Mouse (Mus musculus) hindbrain, embryonic 13.5 days (tissue): ENCODE measurements around the gene Zc3h15. TPM values are rescaled to one million over a fixed set of nuclear protein-coding genes. Genes with fewer than 3 reads are reported as not detected.

Source experiments
- ATAC-seq: fragments of 200-750 bp; cut with Nextera tagmentation; 2 replicates; pipeline ENCODE4 v1.8.0; 2017; ENCODE audit warnings: moderate TSS enrichment; ENCODE audit not compliant: low FRiP score
- H3K27ac ChIP-seq: fragments of 300-500 bp; sonication (generic); 2 replicates; pipeline ENCODE4 v1.5.1; 2015; ENCODE audit warnings: inconsistent platforms, mild to moderate bottlenecking, moderate library complexity
- H3K27me3 ChIP-seq: fragments of 300-500 bp; sonication (generic); 2 replicates; pipeline ENCODE4 v1.6.1; 2015; ENCODE audit warnings: mild to moderate bottlenecking, inconsistent platforms
- H3K36me3 ChIP-seq: fragments of 300-500 bp; sonication (generic); 2 replicates; pipeline ENCODE4 v1.6.1; 2015; ENCODE audit warnings: mild to moderate bottlenecking, inconsistent platforms
- H3K4me1 ChIP-seq: fragments of 300-500 bp; sonication (generic); replicated peaks from 2 replicates; pipeline ENCODE4 v1.6.1; 2015; ENCODE audit warnings: inconsistent platforms
- H3K4me2 ChIP-seq: fragments of 300-500 bp; sonication (generic); 2 replicates; pipeline ENCODE4 v1.6.1; 2015; ENCODE audit warnings: inconsistent platforms, mild to moderate bottlenecking, moderate library complexity
- H3K4me3 ChIP-seq: fragments of 300-500 bp; sonication (generic); 2 replicates; pipeline ENCODE4 v1.5.1; 2015; ENCODE audit warnings: mild to moderate bottlenecking, inconsistent platforms
- H3K9ac ChIP-seq: fragments of 300-500 bp; sonication (generic); 2 replicates; pipeline ENCODE4 v1.6.1; 2015; ENCODE audit warnings: mild to moderate bottlenecking, inconsistent platforms
- H3K9me3 ChIP-seq: fragments of 300-500 bp; sonication (generic); 2 replicates; pipeline ENCODE4 v1.6.1; 2016; ENCODE audit warnings: inconsistent platforms
- WGBS: fragments of 180-500 bp; shearing (Covaris S2); methylation state at CpG from one replicate; pipeline ENCODE4 v1.1.7; 2015; 5-methylcytosine and 5-hydroxymethylcytosine counted together
- polyA plus RNA-seq: library from polyadenylated mRNA; unstranded; fragments of >200 nt; fragmentation: Nextera tagmentation; extraction: Ambion mirVana; gene quantifications from 2 replicates; pipeline ENCODE4 v1.2.1, GENCODE M21; 2015

The Zc3h15 gene
- polyA plus RNA-seq: 210 and 215 TPM in 2 replicates

DNA sequence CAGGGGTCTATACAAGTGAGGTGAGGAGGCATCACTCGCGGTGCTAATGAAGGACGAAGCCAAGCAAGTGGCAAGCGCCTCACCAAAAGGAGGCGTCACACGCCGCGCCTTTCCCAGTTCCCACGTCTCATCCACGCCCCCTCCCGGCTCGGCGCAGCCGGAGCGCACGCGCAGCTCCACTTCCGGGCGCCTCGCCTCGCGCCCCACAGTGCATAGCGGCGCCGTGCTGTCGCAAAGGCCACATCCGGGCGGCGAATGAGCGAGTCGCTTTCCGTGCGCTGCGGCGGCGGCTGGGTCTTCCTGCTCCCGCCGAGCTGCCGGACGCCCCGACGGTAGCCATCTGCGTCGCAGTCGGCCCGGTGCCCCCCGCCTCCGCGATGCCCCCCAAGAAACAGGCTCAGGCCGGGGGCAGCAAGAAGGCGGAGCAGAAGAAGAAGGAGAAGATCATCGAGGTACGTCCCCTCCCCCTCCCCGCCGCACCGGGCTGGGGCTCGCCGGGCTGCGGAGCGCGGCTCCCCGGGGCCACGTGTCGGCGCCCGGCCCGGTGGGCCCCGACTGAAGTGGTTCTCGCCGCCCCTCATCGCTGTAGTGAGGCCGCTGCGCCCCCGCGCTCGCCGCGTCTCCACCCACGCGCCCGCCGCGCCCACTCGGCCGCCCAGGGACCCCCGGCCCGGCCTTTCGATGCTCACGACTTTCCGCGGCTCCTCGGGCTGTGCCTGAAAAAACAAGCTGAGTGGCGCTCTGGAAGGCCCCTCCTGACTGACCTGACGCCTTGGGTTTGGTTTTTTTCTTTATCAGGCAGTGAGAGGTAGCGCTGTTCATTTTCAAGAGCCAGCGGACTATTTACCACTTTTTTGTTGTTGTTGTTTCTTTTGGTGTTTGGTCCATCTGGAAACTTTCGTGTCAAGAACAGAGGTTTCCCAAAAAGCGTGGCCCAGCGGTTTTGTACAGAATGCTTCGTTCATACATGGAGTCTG lies at the start of gene Zc3h15:
Gene Zc3h15, plus strand, starts transcription at position 160 of the 977 bp plus-strand sequence.
- under 1% methylated on average over 55 of the region's 100 CpGs for WGBS
- Histone ChIP-seq H3K27ac (peak within 1 kb of the TSS; percentile 95), H3K27me3 (no peaks in the 10 kb centered on the region), H3K36me3 (no peaks in the 10 kb centered on the region), H3K9ac (peak within 1 kb of the TSS; percentile 98), H3K4me3 (peak within 1 kb of the TSS; percentile 93), H3K4me1 (peaks cover 28% of the 10 kb centered on the region), H3K4me2 (peak within 1 kb of the TSS; percentile 82), H3K9me3 (no peaks in the 10 kb centered on the region)
- ATAC-seq: peak; percentile 99

DNA sequence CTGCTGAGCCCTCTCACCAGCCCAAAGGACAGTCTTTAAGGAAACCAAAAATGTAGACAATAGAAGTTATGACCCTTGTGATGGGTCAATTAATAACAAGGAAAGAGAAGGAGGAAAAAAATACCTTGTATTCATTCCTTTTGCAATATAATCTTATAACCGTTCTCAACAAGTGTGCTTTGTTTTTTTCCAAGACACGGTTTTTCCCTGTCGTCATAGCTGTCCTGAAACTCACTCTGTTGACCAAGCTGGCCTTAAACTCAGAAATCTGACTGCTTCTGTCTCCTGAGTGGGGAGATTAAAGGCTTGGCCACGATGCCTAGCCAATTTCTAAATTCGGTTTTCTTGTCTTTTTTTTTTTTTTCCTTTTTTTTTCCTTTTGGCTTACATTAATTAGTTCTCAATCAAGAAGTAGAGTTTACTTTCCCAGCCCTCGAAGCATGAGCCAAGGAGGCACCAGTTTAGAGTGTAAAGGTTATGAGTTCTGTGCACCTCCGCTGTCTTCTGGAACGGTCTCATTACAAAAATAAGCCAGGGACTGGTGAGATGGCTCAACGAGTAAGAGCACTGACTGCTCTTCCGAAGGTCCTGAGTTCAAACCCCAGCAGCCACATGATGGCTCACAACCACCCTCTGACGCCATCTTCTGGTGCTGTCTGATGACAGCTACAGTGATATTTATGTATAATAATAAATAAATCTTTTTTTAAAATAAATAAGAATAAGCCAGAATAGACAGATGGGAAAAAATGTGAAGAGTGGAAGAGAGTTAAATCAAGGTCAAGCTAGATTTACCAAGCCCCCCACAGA lies 23.5 kb upstream of the Zc3h15 start:
- 93% methylated on average over 11 of the region's 11 CpGs for WGBS
- Histone ChIP-seq H3K36me3 (no peaks in the 10 kb centered on the region), H3K4me3 (no peak overlapping the region), H3K27me3 (no peaks in the 10 kb centered on the region), H3K27ac (no peak overlapping the region), H3K4me1 (no peaks in the 10 kb centered on the region), H3K4me2 (no peak overlapping the region), H3K9ac (no peak overlapping the region), H3K9me3 (no peaks in the 10 kb centered on the region)
- no peak for ATAC-seq

DNA sequence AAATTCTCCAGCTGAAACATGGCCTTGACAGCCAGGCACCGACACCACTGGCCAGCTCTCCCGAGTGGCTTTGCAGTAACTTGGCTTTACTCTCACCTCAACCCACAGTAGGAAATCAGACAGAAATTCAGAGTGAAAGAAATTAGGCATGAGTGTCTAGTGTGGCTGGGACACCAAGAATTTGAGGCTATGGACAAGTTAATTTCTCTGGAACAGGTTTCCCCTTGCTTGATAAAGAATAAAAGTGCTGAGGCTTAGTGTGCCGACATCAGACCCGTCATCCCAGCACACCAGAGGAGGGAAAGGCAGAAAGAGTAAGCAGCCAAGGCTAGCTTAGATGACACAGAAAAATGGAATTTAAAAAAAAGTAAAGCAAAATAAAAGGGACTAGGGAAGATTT lies 22.7 kb upstream of the Zc3h15 start:
- no peaks in the 10 kb centered on the region for H3K4me1 ChIP-seq
- no peak for ATAC-seq
- no peaks in the 10 kb centered on the region for H3K9me3 ChIP-seq
- H3K9ac ChIP-seq: no peak overlapping the region
- WGBS: 95% methylated on average over 4 of the region's 4 CpGs
- no peak overlapping the region for H3K4me2 ChIP-seq
- no peak overlapping the region for H3K27ac ChIP-seq
- no peaks in the 10 kb centered on the region for H3K27me3 ChIP-seq
- H3K36me3 ChIP-seq: no peaks in the 10 kb centered on the region
- H3K4me3 ChIP-seq: no peak overlapping the region

DNA sequence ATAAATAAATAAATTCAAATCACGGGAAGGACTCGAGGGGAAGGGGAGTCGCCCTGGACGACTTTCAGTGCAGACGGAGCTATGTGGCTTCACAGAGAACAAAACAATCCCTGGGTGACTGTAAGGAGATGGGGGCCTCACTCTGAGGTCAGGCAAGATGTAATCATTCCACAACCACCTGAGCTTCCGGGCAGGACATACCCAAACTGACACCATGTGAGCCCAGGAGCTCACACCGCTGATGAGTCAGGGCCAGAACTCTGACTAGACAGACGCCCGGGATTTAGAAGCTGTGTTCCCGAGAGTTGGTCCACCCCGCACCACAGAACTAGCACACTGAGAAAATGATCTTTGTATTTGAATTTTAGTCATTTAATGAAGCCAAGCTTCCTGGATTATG lies 21.4 kb upstream of the Zc3h15 start:
- 53% methylated on average over 11 of the region's 11 CpGs for WGBS
- Histone ChIP-seq H3K4me2 (no peak overlapping the region), H3K9me3 (no peaks in the 10 kb centered on the region), H3K27me3 (no peaks in the 10 kb centered on the region), H3K4me3 (no peak overlapping the region), H3K36me3 (no peaks in the 10 kb centered on the region), H3K4me1 (no peaks in the 10 kb centered on the region), H3K9ac (no peak overlapping the region), H3K27ac (no peak overlapping the region)
- no peak for ATAC-seq

DNA sequence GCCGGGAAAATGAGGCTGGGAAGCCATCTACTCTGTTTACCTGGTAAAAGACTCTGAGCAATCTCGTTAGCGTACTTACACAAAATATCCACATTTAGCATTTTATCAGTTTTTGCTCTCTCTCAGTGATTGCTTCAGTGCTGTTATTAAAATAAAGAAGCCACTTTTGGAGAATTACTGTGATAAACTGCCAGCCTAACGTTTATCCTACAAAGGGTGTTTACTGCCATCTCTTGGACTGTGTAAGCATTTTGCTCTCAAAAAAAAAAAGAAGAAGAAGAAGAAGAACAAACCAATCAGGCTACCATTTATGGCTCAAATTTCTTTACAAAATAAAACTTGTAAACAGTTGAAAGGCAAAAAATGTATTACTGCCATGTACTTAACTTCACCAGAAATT lies 20.2 kb upstream of the Zc3h15 start:
- no peak for ATAC-seq

DNA sequence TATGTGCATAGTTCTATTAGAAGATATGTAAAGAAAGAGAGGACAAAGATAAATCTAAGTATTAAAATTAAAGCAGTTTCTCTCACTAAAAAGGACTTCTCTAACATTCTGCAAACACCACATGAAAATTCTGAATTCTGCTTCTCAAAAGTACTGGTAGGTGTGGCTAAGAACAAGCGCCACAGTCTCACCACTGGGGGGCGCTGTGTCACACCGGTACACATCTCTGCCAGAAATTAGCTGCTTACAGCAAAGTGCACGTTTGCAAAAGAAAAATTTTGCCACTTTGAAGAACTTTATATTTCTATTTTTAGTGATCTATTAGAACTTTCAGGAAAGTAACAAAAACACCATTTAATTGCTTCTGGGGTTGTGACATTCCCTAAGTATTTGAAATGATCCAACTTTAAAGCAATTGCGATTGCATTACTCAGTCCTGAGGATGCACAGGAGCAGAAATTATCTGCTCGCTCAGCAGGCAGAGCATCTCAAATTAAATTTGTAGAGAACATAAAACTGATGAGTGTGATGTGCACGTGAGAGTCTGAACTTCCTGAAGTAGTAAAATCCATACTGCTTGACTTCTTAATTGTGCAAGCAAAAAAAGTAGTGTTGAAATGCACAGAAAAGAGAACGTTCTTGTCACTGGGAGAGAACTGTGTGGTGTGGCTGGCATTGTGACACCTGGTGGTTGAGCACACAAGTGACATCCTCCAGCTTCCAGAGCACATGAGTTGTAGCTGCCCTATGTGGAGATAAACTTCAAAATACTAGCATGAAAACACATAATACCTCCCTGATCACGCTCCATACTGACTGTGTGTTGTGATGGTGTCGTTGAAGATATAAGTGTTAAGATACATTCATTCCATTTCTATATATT lies 18.8 kb upstream of the Zc3h15 start:
- Histone ChIP-seq H3K9ac (no peak overlapping the region), H3K27me3 (no peaks in the 10 kb centered on the region), H3K4me1 (no peaks in the 10 kb centered on the region), H3K4me3 (no peak overlapping the region), H3K4me2 (no peak overlapping the region; the same call in 1 of the 2 replicates), H3K9me3 (no peaks in the 10 kb centered on the region), H3K36me3 (no peaks in the 10 kb centered on the region), H3K27ac (no peak overlapping the region)
- ATAC-seq: no peak
- 30% methylated on average over 10 of the region's 10 CpGs for whole genome bisulfite sequencing

More for the DNA sequence above, 20.2 kb upstream of the Zc3h15 start:
- no peaks in the 10 kb centered on the region for H3K36me3 ChIP-seq
- H3K27ac ChIP-seq: no peak overlapping the region
- no peaks in the 10 kb centered on the region for H3K27me3 ChIP-seq
- no peaks in the 10 kb centered on the region for H3K4me1 ChIP-seq
- H3K4me3 ChIP-seq: no peak overlapping the region
- no peak overlapping the region for H3K9ac ChIP-seq
- H3K9me3 ChIP-seq: no peaks in the 10 kb centered on the region
- no peak overlapping the region for H3K4me2 ChIP-seq
- WGBS: 77% methylated on average over 4 of the region's 4 CpGs

DNA sequence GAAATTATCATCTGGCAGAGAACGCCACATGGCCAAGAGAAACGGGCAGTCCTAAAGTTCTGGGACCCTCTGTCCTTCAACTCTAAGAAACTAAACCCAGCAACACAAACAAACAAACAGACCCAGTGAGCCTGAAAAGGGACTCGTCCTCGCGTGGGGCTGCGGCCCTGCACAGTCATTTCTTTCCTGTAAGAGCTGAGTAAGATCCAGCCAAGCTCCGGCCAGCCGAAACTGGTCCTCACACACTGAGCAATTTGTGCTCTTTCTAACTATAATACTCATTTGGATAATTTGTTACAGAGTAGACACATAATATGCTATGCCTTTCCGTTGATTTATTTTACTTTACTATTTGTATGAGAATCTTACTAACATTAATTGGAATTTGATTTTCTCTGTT lies 17.4 kb upstream of the Zc3h15 start:
- Histone ChIP-seq H3K4me3 (no peak overlapping the region), H3K4me1 (no peaks in the 10 kb centered on the region), H3K9ac (no peak overlapping the region), H3K36me3 (no peaks in the 10 kb centered on the region), H3K9me3 (no peaks in the 10 kb centered on the region), H3K27me3 (no peaks in the 10 kb centered on the region), H3K27ac (no peak overlapping the region), H3K4me2 (no peak overlapping the region)
- no peak for ATAC-seq
- WGBS: 87% methylated on average over 9 of the region's 9 CpGs

DNA sequence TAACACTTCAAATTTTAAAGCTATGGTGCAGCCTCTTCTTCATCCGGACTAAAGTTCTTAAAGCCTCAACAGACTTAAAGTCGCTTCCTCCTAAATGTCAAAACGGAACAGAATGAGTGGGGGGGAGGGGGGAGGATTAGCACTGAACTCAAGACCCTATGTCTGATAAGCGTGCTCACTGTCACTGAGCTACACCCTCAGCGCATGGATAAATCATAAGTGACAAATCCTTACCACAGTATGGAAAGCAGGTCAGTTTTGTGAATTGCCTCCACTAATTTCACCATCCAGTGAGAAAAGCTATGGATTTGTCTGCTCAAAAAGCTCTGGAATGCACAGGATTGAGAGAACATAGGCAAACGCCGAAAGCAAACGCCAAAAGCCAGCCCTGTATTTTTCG lies 16.7 kb upstream of the Zc3h15 start:
- 80% methylated on average over 9 of the region's 9 CpGs for WGBS
- Histone ChIP-seq H3K36me3 (no peaks in the 10 kb centered on the region), H3K9me3 (no peaks in the 10 kb centered on the region), H3K27me3 (no peaks in the 10 kb centered on the region), H3K4me2 (no peak overlapping the region), H3K9ac (no peak overlapping the region), H3K27ac (no peak overlapping the region), H3K4me1 (no peaks in the 10 kb centered on the region), H3K4me3 (no peak overlapping the region)
- no peak for ATAC-seq

DNA sequence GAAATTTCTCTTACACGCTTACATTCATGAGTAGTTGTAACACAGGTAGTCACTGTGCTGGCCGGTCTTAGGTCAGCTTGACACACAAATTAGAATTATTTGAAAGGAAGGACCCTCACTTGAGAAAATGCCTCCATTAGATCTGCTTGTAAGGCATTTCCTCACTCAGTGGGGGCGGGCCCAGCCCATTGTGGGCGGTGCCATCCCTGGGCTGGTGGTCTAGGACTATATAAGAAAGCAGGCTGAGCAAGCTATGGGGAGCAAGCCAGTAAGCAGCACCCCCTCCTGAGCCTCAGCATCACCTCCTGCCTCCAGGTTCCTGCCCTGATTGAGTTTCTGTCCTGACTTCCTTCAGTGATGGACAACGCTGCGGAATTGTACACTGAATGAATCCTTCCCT lies 16.3 kb upstream of the Zc3h15 start:
- H3K9me3 ChIP-seq: no peaks in the 10 kb centered on the region
- H3K27ac ChIP-seq: no peak overlapping the region
- H3K4me2 ChIP-seq: no peak overlapping the region
- H3K9ac ChIP-seq: no peak overlapping the region
- H3K4me1 ChIP-seq: no peaks in the 10 kb centered on the region
- WGBS: 90% methylated on average over 6 of the region's 6 CpGs
- no peaks in the 10 kb centered on the region for H3K27me3 ChIP-seq
- ATAC-seq: no peak
- H3K4me3 ChIP-seq: no peak overlapping the region
- no peaks in the 10 kb centered on the region for H3K36me3 ChIP-seq

DNA sequence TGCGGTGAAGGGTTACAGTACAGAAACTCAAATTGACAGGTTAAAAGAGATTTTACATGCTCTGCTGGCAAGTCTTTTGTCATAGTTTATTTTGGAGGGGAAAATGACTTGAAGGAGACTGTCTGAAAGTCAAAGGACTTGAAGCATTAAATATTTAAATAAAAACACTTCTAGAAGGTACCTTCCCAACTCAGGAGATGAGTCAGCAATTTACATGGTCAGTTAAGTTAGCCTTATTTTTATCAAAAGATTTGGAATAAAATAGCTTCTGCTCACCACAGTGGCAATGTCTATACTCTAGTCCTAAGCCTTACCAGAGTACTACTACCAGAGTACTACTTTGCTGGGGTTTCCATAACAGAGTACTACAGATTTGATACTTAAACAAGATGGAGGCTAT lies 2.2 kb upstream of the Zc3h15 start:
- Histone ChIP-seq H3K36me3 (no peaks in the 10 kb centered on the region), H3K27me3 (no peaks in the 10 kb centered on the region), H3K9ac (no peak overlapping the region), H3K27ac (no peak overlapping the region), H3K4me3 (no peak overlapping the region), H3K4me2 (no peak overlapping the region), H3K4me1 (peaks cover 10% of the 10 kb centered on the region), H3K9me3 (no peaks in the 10 kb centered on the region)
- 87% methylated on average over 1 of the region's 1 CpGs for WGBS
- ATAC-seq: no peak

DNA sequence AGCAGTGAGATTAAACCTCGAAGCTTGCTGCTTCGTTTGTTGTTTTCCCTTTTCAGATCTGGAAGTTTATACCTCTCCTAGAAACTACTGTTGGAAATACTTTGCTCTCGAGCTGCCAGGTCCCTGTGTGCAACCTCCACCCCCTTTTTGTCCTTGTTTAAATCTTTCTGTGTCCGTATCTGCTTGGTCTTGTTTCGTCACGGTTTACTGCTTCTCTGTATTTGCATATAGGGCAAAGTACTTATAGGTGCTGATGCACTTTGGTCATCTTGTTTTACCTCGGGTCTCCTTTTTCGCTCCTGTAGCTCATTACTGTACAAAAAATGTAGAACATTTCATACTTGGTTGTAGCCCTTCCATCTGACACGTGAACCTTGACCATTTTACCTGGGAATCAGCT lies 4.7 kb downstream of the Zc3h15 start:
- peaks cover 28% of the 10 kb centered on the region for H3K4me1 ChIP-seq
- H3K9me3 ChIP-seq: no peaks in the 10 kb centered on the region
- 83% methylated on average over 9 of the region's 9 CpGs for WGBS

DNA sequence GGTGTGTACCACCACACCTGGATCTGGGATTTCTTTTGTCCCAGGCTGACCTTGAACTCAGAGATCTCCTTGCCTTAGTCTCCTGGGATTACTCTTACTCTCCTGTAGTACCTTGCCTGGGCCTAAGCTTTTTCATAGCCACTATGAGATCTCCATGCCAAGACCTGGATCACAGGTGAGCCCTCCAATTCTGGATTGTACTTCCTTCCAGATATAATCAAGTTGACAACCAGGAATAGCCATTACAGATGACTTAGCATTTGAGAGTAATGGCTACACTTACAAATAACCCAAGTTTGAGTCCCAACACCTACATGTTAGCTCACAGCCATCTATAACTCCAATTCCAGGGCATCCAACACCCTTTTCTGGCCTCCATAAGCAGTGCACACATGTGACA lies 8.4 kb downstream of the Zc3h15 start:
- no peaks in the 10 kb centered on the region for H3K36me3 ChIP-seq
- ATAC-seq: no peak

More for the DNA sequence above, 4.7 kb downstream of the Zc3h15 start:
- ATAC-seq: no peak
- no peak overlapping the region for H3K27ac ChIP-seq
- H3K27me3 ChIP-seq: no peaks in the 10 kb centered on the region
- no peak overlapping the region for H3K9ac ChIP-seq
- H3K4me3 ChIP-seq: no peak overlapping the region
- H3K4me2 ChIP-seq: no peak overlapping the region
- no peaks in the 10 kb centered on the region for H3K36me3 ChIP-seq

More for the DNA sequence above, 8.4 kb downstream of the Zc3h15 start:
- H3K4me2 ChIP-seq: no peak overlapping the region
- H3K9me3 ChIP-seq: no peaks in the 10 kb centered on the region
- no peak overlapping the region for H3K27ac ChIP-seq
- no peak overlapping the region for H3K9ac ChIP-seq
- H3K4me1 ChIP-seq: peaks cover 12% of the 10 kb centered on the region
- H3K4me3 ChIP-seq: no peak overlapping the region
- H3K27me3 ChIP-seq: no peaks in the 10 kb centered on the region
